Mouse (Mus musculus) liver, embryonic 15.5 days (tissue): Measurements from ENCODE around the gene Thada. TPM values are rescaled to one million over a fixed set of nuclear protein-coding genes. Genes with fewer than 3 reads are reported as not detected.
"Not testable (repeated sequence)": the region's sequence is repeated elsewhere in the genome, so short reads cannot be mapped to it uniquely, and the experiment has no call there.

Experiments
- ATAC-seq: fragments of 200-750 bp; cut with Nextera tagmentation; 2 replicates; pipeline ENCODE4 v1.8.0; 2017; ENCODE audit warnings: moderate number of reproducible peaks, mild to moderate bottlenecking, moderate library complexity; ENCODE audit not compliant: insufficient read depth
- H3K27ac ChIP-seq: fragments of 300-500 bp; sonication (generic); replicated peaks from 2 replicates; pipeline ENCODE4 v1.5.1; 2015; ENCODE audit warnings: mild to moderate bottlenecking, inconsistent platforms
- H3K27me3 ChIP-seq: fragments of 300-500 bp; sonication (generic); 2 replicates; pipeline ENCODE4 v1.6.1; 2015; ENCODE audit warnings: mild to moderate bottlenecking, inconsistent platforms
- H3K36me3 ChIP-seq: fragments of 300-500 bp; sonication (generic); replicated peaks from 2 replicates; pipeline ENCODE4 v1.6.1; 2015; ENCODE audit warnings: moderate library complexity, mild to moderate bottlenecking, inconsistent platforms
- H3K4me1 ChIP-seq: fragments of 300-500 bp; sonication (generic); replicated peaks from 2 replicates; pipeline ENCODE4 v1.6.1; 2015; ENCODE audit warnings: inconsistent platforms
- H3K4me2 ChIP-seq: fragments of 300-500 bp; sonication (generic); 2 replicates; pipeline ENCODE4 v1.6.1; 2015; ENCODE audit warnings: moderate library complexity, mild to moderate bottlenecking, inconsistent platforms
- H3K4me3 ChIP-seq: fragments of 300-500 bp; sonication (generic); replicated peaks from 2 replicates; pipeline ENCODE4 v1.5.1; 2015; ENCODE audit warnings: mild to moderate bottlenecking, inconsistent platforms
- H3K9ac ChIP-seq: fragments of 300-500 bp; sonication (generic); 2 replicates; pipeline ENCODE4 v1.6.1; 2015; ENCODE audit warnings: moderate library complexity, mild to moderate bottlenecking, inconsistent platforms
- H3K9me3 ChIP-seq: fragments of 300-500 bp; sonication (generic); replicated peaks from 2 replicates; pipeline ENCODE4 v1.6.1; 2016; ENCODE audit warnings: inconsistent platforms
- WGBS: fragments of 180-500 bp; shearing (Covaris S2); methylation state at CpG from one replicate; pipeline ENCODE4 v1.1.7; 2015; ENCODE audit warnings: mixed read lengths; ENCODE audit not compliant: insufficient replicate concordance; 5-methylcytosine and 5-hydroxymethylcytosine counted together
- polyA plus RNA-seq: library from polyadenylated mRNA; unstranded; fragments of >200 nt; fragmentation: Nextera tagmentation; extraction: Ambion mirVana; gene quantifications from 2 replicates; pipeline ENCODE4 v1.2.1, GENCODE M21; 2015

The Thada gene
- polyA plus RNA-seq, 1 experiment from 2014 or later: 2.3 TPM

- not testable (repeated sequence) for H3K36me3 ChIP-seq, H3K27me3 ChIP-seq, H3K4me3 ChIP-seq, H3K4me2 ChIP-seq, H3K9me3 ChIP-seq, H3K9ac ChIP-seq
- WGBS: 60% methylated on average over 1 of the region's 4 CpGs
- H3K27ac ChIP-seq: peak overlapping the region; percentile 60
- peaks cover 51% of the 10 kb centered on the region for H3K4me1 ChIP-seq
- peak; percentile 48; the same call in 1 of the 2 replicates for ATAC-seq
Observed at GRCm38 (mm10) chr17:84234785-84235184, 231.2 kb downstream of the Thada start.

DNA sequence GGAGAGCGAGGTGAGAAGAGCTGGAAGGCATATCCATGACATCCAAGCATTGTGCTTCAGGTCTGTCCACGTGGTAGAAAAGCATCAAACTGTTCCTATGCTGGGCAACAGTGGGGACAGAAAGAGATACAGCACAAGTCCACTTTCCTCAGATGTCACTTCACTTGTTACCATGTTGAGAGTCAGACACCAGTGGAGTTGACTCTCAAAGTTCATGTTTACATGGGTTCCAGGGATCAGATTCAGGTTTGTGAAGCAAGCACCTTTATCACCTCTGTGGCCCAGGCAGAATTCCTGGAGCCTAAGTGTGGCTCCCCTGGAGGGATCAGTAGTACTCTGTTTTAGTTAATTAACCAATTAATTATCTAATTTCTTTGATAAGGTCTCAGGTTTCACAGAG lies 232.2 kb downstream of the Thada start:
- no peak overlapping the region for H3K9ac ChIP-seq
- H3K9me3 ChIP-seq: peaks cover 2% of the 10 kb centered on the region; the same call in 1 of the 2 replicates
- H3K27me3 ChIP-seq: no peaks in the 10 kb centered on the region
- H3K4me3 ChIP-seq: no peak overlapping the region
- peak; percentile 38; the same call in 1 of the 2 replicates for ATAC-seq
- peaks cover 47% of the 10 kb centered on the region for H3K4me1 ChIP-seq
- H3K27ac ChIP-seq: 0 out of 2 replicates have a peak overlapping the region, but pooled peaks have one; percentile 7
- no peak overlapping the region for H3K4me2 ChIP-seq
- 87% methylated on average over 2 of the region's 2 CpGs for WGBS
- no peaks in the 10 kb centered on the region for H3K36me3 ChIP-seq

- Histone ChIP-seq H3K27ac (no peak overlapping the region), H3K4me1 (peaks cover 27% of the 10 kb centered on the region), H3K27me3 (no peaks in the 10 kb centered on the region), H3K4me2 (no peak overlapping the region), H3K4me3 (no peak overlapping the region), H3K36me3 (no peaks in the 10 kb centered on the region), H3K9ac (no peak overlapping the region), H3K9me3 (peaks cover 2% of the 10 kb centered on the region; the same call in 1 of the 2 replicates)
- no peak for ATAC-seq
- 69% methylated on average over 2 of the region's 2 CpGs for WGBS
Observed at GRCm38 (mm10) chr17:84231361-84231760, 234.6 kb downstream of the Thada start.

GRCm38 (mm10) chr17:84228223-84228622 lies 237.8 kb downstream of the Thada start:
- H3K4me3 ChIP-seq: no peak overlapping the region
- WGBS: 76% methylated on average over 2 of the region's 2 CpGs
- H3K9ac ChIP-seq: no peak overlapping the region
- no peak overlapping the region for H3K4me2 ChIP-seq
- 0 out of 2 replicates have a peak, but pooled peaks cover 5% of the 10 kb centered on the region for H3K36me3 ChIP-seq
- no peaks in the 10 kb centered on the region for H3K9me3 ChIP-seq
- H3K27ac ChIP-seq: no peak overlapping the region
- no peaks in the 10 kb centered on the region for H3K27me3 ChIP-seq
- 0 out of 2 replicates have a peak, but pooled peaks have one; percentile 22 for ATAC-seq
- peaks cover 6% of the 10 kb centered on the region; the same call in 1 of the 2 replicates for H3K4me1 ChIP-seq

GRCm38 (mm10) chr17:84226681-84227080 lies 239.3 kb downstream of the Thada start:
- Histone ChIP-seq H3K4me3 (no peak overlapping the region), H3K27ac (no peak overlapping the region), H3K9ac (no peak overlapping the region), H3K36me3 (peaks cover 5% of the 10 kb centered on the region; the same call in 1 of the 2 replicates), H3K9me3 (no peaks in the 10 kb centered on the region), H3K4me1 (peaks cover 6% of the 10 kb centered on the region; the same call in 1 of the 2 replicates), H3K27me3 (no peaks in the 10 kb centered on the region), H3K4me2 (no peak overlapping the region)
- no peak for ATAC-seq
- WGBS: 71% methylated on average over 6 of the region's 6 CpGs

DNA sequence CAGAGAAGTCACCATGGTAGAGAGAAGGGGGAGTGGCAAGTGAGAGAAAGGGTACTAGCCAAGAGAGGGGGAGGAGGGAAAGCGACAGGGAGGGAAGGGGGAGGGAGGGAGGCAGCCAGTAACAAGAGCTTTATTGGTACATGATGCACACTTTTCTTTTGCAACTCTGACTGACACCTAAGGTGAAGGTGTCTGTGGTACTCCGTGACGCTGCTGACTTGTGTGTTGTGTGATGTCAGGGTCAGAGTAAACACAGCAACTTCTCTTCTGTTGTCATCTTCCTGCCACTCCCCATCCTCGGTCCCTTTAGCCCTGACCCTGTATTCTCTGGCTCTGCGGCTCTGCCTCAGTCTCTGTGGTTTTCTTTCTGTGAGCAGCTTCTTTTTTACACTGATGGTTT lies 239.8 kb downstream of the Thada start:
- ATAC-seq: no peak
- WGBS: 69% methylated on average over 5 of the region's 5 CpGs
- peaks cover 5% of the 10 kb centered on the region; the same call in 1 of the 2 replicates for H3K36me3 ChIP-seq
- H3K9me3 ChIP-seq: no peaks in the 10 kb centered on the region
- no peak overlapping the region for H3K9ac ChIP-seq
- no peak overlapping the region for H3K4me3 ChIP-seq
- no peak overlapping the region for H3K4me2 ChIP-seq
- no peak overlapping the region for H3K27ac ChIP-seq
- H3K27me3 ChIP-seq: no peaks in the 10 kb centered on the region
- peaks cover 6% of the 10 kb centered on the region; the same call in 1 of the 2 replicates for H3K4me1 ChIP-seq

GRCm38 (mm10) chr17:84224217-84224887 lies 241.7 kb downstream of the Thada start:
- WGBS: 84% methylated on average over 15 of the region's 15 CpGs
- H3K4me2 ChIP-seq: no peak overlapping the region
- no peak overlapping the region for H3K9ac ChIP-seq
- H3K27ac ChIP-seq: no peak overlapping the region
- peaks cover 8% of the 10 kb centered on the region for H3K4me1 ChIP-seq
- ATAC-seq: no peak
- H3K27me3 ChIP-seq: no peaks in the 10 kb centered on the region
- H3K9me3 ChIP-seq: no peaks in the 10 kb centered on the region
- no peak overlapping the region for H3K4me3 ChIP-seq
- H3K36me3 ChIP-seq: peaks cover 12% of the 10 kb centered on the region

- H3K27me3 ChIP-seq, H3K9me3 ChIP-seq, H3K4me2 ChIP-seq, H3K36me3 ChIP-seq, H3K27ac ChIP-seq, H3K4me3 ChIP-seq, H3K9ac ChIP-seq: not testable (repeated sequence)
- ATAC-seq: 0 out of 2 replicates have a peak, but pooled peaks have one; percentile 22
- 90% methylated on average over 2 of the region's 2 CpGs for WGBS
- H3K4me1 ChIP-seq: peaks cover 11% of the 10 kb centered on the region
Observed at GRCm38 (mm10) chr17:84218841-84219240, 247.2 kb downstream of the Thada start.

DNA sequence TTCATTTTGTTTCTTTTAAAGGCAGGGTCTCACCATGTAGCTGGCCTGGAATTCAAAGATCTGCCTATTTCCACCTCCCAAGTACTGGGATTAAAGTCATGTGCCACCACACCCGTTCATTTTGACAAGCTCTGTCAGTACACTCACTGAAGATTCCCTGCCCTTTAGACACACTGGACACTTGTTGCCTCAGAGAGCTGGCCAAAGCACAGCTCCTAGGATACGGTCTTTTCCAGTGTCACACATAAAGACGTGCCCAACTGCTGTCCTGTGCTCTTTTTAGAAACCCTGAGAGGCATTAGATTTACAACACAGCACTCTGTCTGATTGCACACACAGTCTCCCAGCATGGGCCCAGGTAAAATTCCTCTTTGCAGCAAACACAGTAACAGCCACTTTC lies 248.3 kb downstream of the Thada start:
- Histone ChIP-seq H3K9me3 (no peaks in the 10 kb centered on the region), H3K27me3 (no peaks in the 10 kb centered on the region), H3K36me3 (peaks cover 9% of the 10 kb centered on the region), H3K9ac (no peak overlapping the region), H3K4me1 (peaks cover 11% of the 10 kb centered on the region), H3K27ac (no peak overlapping the region), H3K4me2 (no peak overlapping the region), H3K4me3 (no peak overlapping the region)
- ATAC-seq: no peak
- 74% methylated on average over 3 of the region's 3 CpGs for WGBS

- ATAC-seq: no peak
- WGBS: 62% methylated on average over 6 of the region's 6 CpGs
- H3K36me3 ChIP-seq: peaks cover 9% of the 10 kb centered on the region
- no peak overlapping the region for H3K27ac ChIP-seq
- no peaks in the 10 kb centered on the region for H3K9me3 ChIP-seq
- H3K4me3 ChIP-seq: no peak overlapping the region
- H3K4me2 ChIP-seq: no peak overlapping the region
- no peaks in the 10 kb centered on the region for H3K27me3 ChIP-seq
- no peak overlapping the region for H3K9ac ChIP-seq
- peaks cover 11% of the 10 kb centered on the region for H3K4me1 ChIP-seq
Observed at GRCm38 (mm10) chr17:84215264-84215960, 250.6 kb downstream of the Thada start.

DNA sequence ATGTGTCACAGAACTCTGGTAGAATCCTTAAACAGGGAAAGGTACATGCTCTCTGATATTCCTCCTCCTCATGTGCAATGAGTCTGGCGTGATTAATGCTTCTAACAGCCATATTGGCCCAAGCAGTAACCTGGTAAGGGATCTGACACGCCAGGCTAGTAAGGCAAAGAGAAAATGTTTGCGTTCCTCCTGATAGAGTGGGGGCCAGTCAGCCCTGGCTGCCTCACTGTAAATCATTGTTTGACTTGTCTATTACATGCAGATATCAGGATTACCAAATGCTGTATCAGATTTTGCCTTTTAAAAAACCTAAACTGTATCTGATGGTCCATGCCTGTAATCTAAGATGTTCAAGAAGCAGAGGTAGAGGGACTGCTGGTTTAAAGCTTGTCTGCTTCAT lies 252.5 kb downstream of the Thada start:
- Histone ChIP-seq H3K4me3 (no peak overlapping the region), H3K27ac (no peak overlapping the region), H3K9ac (no peak overlapping the region), H3K36me3 (no peaks in the 10 kb centered on the region), H3K27me3 (no peaks in the 10 kb centered on the region), H3K9me3 (no peaks in the 10 kb centered on the region), H3K4me2 (no peak overlapping the region), H3K4me1 (peaks cover under 1% of the 10 kb centered on the region)
- WGBS: 72% methylated on average over 3 of the region's 3 CpGs
- ATAC-seq: no peak
